Mouse (Mus musculus) liver, embryonic 11.5 days (tissue): ENCODE measurements around the gene Cutal. TPM values are rescaled to one million over a fixed set of nuclear protein-coding genes. Genes with fewer than 3 reads are reported as not detected.

Source experiments
- ATAC-seq: fragments of 200-750 bp; cut with Nextera tagmentation; replicated peaks from 2 replicates; pipeline ENCODE4 v1.8.0; 2017; ENCODE audit warnings: moderate number of reproducible peaks, mild to moderate bottlenecking, moderate TSS enrichment, moderate library complexity; ENCODE audit not compliant: low FRiP score
- DNase-seq: peaks from one replicate; pipeline ENCODE4 v3.0.0-alpha.2; 2017; ENCODE audit warnings: low spot score
- H3K27ac ChIP-seq: fragments of 300-500 bp; sonication (generic); 2 replicates; pipeline ENCODE4 v1.5.1; 2014; ENCODE audit warnings: mild to moderate bottlenecking, low read depth, low read length, control low read depth
- H3K27me3 ChIP-seq: fragments of 300-500 bp; sonication (generic); replicated peaks from 2 replicates; pipeline ENCODE4 v1.6.1; 2014; ENCODE audit warnings: low read length, mixed read lengths; ENCODE audit not compliant: control insufficient read depth, insufficient read depth
- H3K36me3 ChIP-seq: fragments of 300-500 bp; sonication (generic); 2 replicates; pipeline ENCODE4 v1.6.1; 2014; ENCODE audit warnings: mild to moderate bottlenecking, low read length, moderate library complexity, mixed read lengths; ENCODE audit not compliant: control insufficient read depth, insufficient read depth
- H3K4me1 ChIP-seq: fragments of 300-500 bp; sonication (generic); replicated peaks from 2 replicates; pipeline ENCODE4 v1.6.1; 2014; ENCODE audit warnings: low read length, mixed read lengths; ENCODE audit not compliant: control insufficient read depth, insufficient read depth
- H3K4me2 ChIP-seq: fragments of 300-500 bp; sonication (generic); 2 replicates; pipeline ENCODE4 v1.6.1; 2014; ENCODE audit warnings: mild to moderate bottlenecking, control low read depth, moderate library complexity
- H3K4me3 ChIP-seq: fragments of 300-500 bp; sonication (generic); 2 replicates; pipeline ENCODE4 v1.5.1; 2014; ENCODE audit warnings: low read depth, low read length, control low read depth
- H3K9ac ChIP-seq: fragments of 300-500 bp; sonication (generic); 2 replicates; pipeline ENCODE4 v1.6.1; 2014; ENCODE audit warnings: low read depth, low read length, control low read depth
- H3K9me3 ChIP-seq: fragments of 300-500 bp; sonication (generic); 2 replicates; pipeline ENCODE4 v1.6.1; 2016; ENCODE audit warnings: low read length, inconsistent platforms, mixed read lengths; ENCODE audit not compliant: control insufficient read depth
- WGBS: fragments of 180-500 bp; shearing (Covaris S2); extraction: QIAGEN DNeasy Blood & Tissue Kit; methylation state at CpG from one replicate; pipeline ENCODE4 v1.1.7; 2014; 5-methylcytosine and 5-hydroxymethylcytosine counted together
- polyA plus RNA-seq: library from polyadenylated mRNA; unstranded; fragments of >200 nt; fragmentation: Nextera tagmentation; extraction: Ambion mirVana; gene quantifications from 2 replicates; pipeline ENCODE4 v1.2.1, GENCODE M21; 2014

Cutal gene
- polyA plus RNA-seq, 1 experiment from 2014 or later = 2.5 TPM

- DNase-seq = no peak
Measured at GRCm38 (mm10) chr2:34941061-34941675, 67.0 kb downstream of the Cutal start.

More at GRCm38 (mm10) chr2:34941061-34941675, 67.0 kb downstream of the Cutal start:
- Histone ChIP-seq H3K9me3 (no peaks in the 10 kb centered on the region), H3K27ac (no peak overlapping the region), H3K27me3 (peaks cover 5% of the 10 kb centered on the region; the same call in 1 of the 2 replicates), H3K4me3 (no peak overlapping the region), H3K9ac (no peak overlapping the region), H3K4me1 (no peaks in the 10 kb centered on the region), H3K4me2 (no peak overlapping the region), H3K36me3 (no peaks in the 10 kb centered on the region)
- no peak for ATAC-seq
- 67% methylated on average over 11 of the region's 11 CpGs for WGBS

Other genes with a start within 250 kb of the Cutal start
- 80.3 and 88.3 TPM in 2 replicates for gene Gapvd1, start 119.2 kb upstream of the Cutal start, polyA plus RNA-seq
- gene Hspa5, start 102.4 kb upstream of the Cutal start, polyA plus RNA-seq = 964 and 1,028 TPM in 2 replicates
- gene Rabepk, start 74.5 kb upstream of the Cutal start, polyA plus RNA-seq = 43.5 and 56.5 TPM in 2 replicates
- 78.7 and 81.2 TPM in 2 replicates for gene Fbxw2, start 48.1 kb upstream of the Cutal start, polyA plus RNA-seq
- gene Gm34653, start 41.4 kb upstream of the Cutal start, polyA plus RNA-seq = not detected in 2 replicates
- gene Psmd5, start 572 bp downstream of the Cutal start, polyA plus RNA-seq = 138 and 147 TPM in 2 replicates
- 4.5 and 5.2 TPM in 2 replicates for gene Phf19, start 39.6 kb downstream of the Cutal start, polyA plus RNA-seq
- 0.38 TPM in 2 replicates for gene Traf1, start 87.4 kb downstream of the Cutal start, polyA plus RNA-seq
- 10.0 and 10.5 TPM in 2 replicates for gene Hc, start 187.0 kb downstream of the Cutal start, polyA plus RNA-seq
- 0.99 and 2.5 TPM in 2 replicates for gene AI182371, start 227.1 kb downstream of the Cutal start, polyA plus RNA-seq
- 18.4 and 22.7 TPM in 2 replicates for gene Cntrl, start 235.1 kb downstream of the Cutal start, polyA plus RNA-seq